Mouse (Mus musculus): ENCODE data around the gene Pdzd2.

Gene Pdzd2

DNA sequence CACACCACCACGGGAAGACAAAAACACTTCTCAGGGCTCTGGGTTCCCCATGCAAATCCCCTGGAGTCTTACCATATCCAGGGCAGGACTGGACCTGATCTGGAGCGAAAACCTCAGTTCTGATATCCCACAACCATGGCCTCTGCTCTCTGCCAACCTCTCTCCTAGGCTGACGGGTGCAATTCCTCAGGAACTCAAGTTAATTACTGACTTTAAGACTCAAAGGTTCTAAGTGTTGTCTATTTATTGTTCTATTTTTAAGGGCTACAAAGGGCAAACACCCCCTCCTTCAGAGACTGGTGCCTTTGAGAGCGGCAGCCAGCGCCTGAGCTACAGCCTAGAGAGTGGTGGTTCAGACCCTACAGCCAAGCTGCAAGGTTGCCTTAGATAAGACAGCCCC lies 65.7 kb downstream of the Pdzd2 start:
- no peak for DNase-seq (ENCODE audit: low read depth, low spot score)

DNA sequence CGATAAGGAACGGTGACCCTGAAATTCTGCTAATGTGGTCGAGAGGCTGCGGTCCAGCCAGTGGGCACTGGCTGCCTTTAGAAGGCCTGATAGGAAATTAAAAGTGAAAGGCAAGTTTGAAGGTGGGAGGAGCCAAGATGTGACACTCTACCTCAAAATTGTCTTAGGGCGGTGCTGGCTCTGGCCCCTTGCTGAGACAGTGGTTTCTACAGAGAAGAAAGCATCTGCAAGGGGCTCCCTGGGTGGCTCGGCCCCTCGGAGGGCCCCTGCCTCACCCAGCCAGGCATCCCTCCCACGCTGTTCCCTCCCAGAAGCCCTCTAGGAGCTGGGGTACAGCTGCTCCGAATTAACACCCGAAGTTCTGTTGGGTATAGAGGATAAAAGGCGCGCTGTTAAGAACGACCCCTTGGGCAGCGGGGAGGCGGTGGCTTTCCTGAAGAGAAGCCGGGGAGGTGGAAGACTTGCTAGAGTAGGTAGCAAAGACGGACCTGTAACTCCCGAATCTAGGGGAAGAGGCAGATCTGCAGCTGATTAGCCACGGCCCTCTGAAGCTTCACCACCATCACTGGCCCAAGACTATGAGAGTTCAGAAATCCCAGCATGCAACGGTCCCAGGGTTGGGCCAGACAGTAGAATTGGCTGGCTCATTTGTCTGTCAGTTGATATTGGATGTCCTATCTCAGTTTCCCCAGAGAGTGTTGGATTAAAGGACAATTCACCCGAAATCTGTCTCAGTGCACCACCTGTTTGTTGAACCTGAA lies 71.8 kb downstream of the Pdzd2 start:
- DNase-seq (ENCODE audit: low read depth, low spot score) = peak; percentile 57

DNA sequence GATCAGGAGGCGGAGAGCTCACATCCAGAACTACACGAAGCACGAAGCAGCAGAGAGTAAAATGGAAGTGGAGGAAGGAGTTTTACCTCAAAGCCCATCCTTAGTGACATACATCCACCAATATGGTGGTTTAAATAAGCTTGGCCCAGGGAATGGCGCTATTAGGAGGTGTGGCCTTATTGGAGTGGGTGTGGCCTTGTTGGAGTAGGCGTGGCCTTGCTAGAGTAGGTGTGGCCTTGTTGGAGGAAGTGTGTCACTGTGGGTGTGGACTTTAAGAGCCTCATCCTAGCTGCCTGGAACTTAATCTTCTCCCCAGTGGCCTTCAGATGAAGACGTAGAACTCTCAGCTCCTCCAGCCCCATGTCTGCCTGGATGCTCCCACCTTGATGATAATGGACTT lies 73.8 kb downstream of the Pdzd2 start:
- no peak for DNase-seq (ENCODE audit: low read depth, low spot score)

DNA sequence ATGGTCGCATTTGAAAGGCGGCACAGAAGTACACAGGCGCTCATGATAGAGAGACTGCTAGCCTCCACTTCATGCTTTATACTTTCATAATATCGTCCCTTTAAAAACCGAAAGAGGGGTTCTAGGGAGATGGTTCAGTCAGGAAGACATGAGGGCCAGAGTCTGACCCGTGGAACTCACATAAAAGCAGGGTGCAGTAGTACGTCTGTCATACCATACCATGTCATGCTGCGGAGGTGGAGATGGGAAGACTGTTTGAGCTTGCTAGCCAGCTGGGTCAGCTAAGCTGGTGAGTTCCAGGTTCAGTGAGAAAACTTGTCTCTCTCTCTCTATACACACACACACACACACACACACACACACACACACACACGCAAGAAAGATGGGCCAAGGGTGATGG lies 76.4 kb downstream of the Pdzd2 start:
- no peak for DNase-seq (ENCODE audit: low read depth, low spot score)

DNA sequence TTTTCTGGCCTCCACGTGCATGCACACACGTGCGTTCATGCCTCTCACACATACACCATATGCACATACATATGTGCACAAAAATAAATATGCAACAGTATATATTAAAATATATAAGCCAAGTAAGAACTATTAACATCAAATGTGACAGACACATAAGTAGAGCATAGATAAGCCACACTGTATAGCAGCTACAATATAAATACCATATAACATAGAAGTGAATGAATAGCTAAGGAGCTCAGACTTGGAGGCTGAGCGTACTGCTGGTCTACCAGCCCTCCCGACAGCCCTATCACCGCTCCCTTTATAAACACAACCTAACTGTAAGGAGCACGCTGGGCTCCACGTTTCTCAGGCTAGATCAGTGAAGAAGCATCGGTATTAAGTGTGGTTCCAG lies 79.4 kb downstream of the Pdzd2 start:
- no peak for DNase-seq (ENCODE audit: low read depth, low spot score)

DNA sequence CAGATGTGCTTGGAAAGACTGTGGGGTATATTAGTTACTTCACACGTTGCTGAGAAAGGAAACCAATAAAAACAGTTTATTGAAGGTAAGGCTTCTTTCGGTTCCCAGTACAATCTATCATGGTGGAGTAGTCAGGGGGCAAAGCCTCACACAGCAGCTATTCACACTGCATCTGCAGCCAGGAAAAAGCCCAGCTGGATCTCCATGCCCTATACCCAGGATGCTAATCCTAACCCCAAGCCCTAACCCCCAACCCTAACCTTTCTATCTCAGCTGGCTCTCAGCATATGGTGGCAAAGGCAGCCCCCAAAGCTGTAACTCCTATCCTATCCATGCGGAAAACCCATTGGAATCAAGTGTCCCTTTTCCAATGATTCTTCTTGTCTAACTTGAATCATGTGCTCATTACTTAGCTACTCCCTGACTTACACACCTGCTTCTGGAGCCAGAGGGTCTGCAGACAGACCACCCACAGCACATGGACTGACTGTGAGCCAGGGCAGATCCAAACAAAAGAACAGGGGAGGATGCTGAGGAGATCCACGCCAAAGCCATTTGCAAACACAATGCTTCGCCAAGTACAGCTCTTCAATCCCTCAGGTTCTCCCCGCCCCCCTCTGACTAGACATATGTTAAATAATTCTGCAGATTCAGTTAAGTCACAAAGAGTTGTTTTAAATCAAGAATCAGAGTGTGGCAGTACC lies 83.6 kb downstream of the Pdzd2 start:
- DNase-seq (ENCODE audit: low read depth, low spot score) = no peak

DNA sequence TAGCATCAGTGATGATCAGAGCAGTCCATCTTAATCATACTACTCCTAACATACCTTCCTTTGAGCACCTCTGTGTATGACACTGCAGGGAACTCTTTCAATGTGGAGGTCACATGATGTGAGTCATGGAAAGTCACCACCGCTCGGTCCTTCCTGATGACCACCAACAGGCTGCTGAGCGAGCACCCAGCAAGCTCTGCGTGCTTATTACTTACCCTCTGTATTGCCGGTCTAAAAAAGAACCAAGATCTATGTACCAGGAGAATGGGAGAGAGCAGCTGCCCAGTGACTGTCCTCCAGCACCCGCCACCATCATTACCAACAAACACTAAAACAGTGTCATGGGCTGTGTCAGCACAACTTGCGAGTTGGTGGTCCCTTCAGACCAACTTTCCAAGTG lies 84.4 kb downstream of the Pdzd2 start:
- no peak for DNase-seq (ENCODE audit: low read depth, low spot score)

DNA sequence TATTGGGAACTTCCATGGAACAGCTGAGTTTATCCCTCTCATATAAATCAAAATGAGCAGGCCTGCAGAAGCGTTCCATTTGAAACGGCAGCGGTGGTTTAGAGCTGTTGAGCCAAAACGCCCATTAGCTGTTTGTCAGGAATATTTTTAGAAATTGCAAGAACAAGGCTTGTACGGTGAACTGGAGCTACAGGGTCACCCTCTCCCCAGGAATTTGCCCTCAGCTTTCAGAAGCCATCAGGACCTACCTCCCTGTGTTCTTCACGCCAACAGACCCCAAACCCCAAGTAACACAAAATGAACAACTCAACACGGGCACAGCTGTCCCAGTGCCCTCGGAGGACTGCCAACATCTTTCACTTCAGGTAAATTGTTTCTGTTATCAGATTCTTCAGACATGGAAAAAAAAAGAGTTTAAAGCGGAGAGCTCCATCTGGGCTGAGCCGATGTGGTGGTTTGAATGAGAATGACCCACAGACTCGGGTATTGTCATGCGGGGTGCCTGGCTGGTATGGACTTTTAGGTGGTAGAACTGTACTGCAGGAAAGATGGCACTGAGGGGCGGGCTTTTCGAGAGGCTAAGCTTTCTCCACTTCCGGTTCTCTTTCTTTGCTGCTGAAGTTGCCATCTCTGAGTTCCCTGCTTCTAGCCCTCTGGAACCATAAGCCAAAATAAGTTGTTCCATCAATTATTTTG lies 87.2 kb downstream of the Pdzd2 start:
- DNase-seq (ENCODE audit: low read depth, low spot score) = no peak

DNA sequence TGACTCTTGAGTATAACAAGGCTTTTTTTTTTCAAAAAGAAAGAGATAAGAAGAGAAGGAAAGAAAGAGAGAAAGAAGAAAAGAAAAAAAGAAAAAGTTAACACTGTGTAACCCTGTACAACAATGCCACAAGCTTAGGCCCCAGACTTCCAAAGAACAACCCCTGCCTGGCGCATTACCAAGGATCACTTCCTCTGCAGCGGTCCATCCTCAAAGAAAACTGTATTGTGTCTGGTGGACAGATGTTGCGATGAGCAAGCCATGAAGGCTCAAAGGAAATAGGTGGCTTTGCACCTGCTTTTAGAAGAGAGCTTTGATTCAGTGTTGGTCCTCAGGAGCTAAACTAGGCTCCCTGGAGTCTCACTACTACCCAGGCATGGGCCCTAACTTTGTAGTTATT lies 89.5 kb downstream of the Pdzd2 start:
- no peak for DNase-seq (ENCODE audit: low read depth, low spot score)

DNA sequence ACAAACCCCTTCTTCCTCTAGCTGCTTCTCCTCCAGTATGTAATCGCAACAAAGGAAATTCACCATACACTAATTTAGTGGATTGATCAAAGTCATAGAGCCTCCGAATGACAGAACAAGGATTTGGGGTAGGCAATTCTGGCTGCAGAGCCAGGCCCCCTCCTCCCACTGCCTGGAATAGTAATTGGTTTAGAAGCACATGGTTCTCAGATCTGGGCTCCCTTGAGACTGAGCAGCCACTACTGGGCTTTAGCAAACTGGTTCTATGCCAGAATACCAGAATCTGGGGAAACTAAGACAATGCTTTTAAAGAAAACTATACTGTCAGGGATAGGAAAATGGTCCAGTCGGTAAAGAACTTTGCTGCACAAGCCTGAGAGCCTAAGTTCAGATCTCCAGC lies 90.0 kb downstream of the Pdzd2 start:
- no peak for DNase-seq (ENCODE audit: low read depth, low spot score)

DNA sequence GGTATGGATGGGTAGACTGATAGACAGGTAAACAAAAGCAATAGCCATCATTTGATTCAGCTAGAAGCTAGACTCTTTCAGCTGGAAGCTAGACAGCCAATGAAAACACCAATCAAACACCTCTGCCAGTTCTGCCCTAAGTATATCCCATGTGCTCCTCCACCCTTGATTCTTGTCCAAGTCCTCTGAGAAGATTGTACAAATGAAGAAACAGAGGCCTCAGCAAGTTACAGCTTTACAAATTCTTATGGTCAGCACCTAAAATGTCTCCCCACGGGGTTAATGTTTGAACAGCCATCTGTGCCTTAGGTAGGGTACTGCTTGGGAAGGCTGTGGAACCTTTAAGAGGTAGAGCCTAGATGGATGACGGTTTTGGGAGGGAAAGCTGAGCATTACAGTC lies 90.6 kb downstream of the Pdzd2 start:
- no peak for DNase-seq (ENCODE audit: low read depth, low spot score)

DNA sequence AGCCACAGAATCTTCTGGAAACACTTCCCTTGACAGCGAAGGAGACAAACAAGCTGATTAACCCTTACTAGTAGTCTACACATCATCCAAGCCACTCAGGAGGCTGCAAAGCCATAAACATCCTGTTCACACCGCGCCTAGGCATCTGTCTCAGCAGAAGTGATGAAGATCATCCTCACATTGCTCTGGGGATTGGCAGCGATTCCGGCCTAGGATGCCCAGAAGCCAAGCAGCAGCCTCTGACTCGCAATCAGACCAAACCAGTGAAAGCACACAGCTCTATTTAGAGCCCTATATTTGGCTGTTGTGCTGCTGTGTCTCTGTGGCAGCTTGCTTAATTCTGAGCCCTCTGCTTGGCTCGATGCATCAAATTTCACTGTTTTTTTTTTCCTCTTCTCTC lies 99.0 kb downstream of the Pdzd2 start:
- no peak for DNase-seq (ENCODE audit: low read depth, low spot score)

DNA sequence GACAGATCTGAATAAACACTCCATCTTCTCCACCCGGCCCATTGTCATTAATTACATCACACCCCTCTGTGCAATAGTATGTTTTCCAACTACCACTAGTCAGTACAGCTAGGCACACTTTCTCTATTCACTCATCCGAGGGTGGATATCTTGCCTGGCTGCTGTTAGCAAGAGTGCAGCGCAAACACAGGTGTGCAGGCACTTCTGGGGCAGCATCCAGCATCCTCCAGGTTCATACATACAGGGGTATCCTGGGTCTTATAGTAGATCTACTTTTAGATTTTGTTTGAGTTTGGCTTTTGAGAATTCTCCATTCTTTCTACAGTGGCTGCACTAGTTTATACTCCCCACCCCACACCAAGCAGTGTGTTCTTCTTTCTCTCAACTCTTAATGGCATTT lies 99.9 kb downstream of the Pdzd2 start:
- no peak for DNase-seq (ENCODE audit: low read depth, low spot score)

DNA sequence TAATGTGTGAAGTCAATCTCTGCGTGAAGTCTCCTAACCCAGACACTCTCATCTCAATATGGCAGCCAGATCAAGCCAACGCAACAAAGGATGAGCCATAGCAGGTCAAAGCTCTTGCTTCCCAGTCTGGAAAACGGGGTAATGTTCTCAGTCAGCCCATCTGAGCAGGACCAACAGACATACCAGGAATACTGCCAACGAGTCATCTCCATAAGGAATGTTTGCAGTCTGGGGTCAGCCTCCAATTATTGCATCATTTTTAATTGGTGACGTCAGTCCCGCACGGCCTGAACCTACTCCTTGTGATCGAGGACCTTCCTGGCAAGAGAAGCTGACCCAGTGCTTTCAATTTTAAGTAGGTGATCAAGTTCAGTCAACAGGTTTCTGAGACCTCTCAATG lies 100.5 kb downstream of the Pdzd2 start:
- DNase-seq (ENCODE audit: low read depth, low spot score) = no peak

DNA sequence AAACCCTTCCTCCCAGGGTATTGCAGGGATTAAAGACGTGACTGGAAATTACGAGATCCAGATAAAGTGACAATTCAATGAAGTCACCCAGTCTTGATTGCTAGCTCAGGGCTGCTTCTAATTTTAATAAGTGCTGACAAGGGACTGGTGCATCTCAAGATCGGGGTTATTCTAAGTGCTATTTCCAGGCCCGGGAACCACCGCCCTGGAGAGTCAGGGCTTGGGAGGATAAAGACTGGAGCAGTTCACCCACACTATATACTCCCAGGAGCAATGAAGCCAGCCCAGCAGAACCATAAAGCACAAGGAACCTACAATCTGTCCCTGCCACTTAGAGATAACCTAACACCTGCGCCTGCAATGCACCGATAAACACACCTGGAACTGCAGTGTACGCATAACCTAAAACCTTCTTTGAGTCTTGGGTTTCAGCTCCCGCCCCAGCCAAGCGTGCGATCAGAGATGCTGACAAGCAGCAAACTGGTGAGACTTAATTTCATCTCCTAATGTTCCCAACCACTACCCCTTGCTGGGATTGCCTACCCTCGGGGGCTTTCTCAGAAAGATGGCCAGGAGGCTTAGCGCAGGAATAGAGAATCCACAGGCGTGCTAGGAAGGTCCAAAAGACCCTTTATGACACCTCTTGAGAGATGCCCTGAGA lies 101.2 kb downstream of the Pdzd2 start:
- DNase-seq (ENCODE audit: low read depth, low spot score) = no peak

DNA sequence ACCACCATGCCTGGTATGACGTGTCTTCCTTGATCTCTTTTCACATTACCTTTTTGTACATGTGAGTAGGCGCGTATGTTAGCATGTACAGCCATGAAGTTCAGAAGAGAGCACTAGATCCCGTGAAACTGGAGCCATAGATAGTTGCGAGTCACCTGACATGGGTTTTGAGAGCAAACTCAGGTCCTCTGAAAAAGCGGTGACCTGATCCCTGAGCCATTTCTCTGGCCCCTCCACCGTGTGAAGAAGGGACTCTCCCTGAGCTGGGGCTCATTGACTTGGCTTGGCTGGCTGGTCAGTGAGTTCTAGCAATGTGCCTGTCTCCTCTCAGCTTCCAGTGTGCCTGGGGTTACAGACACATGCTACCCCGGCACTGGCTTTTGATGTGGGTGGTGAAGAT lies 102.2 kb downstream of the Pdzd2 start:
- DNase-seq (ENCODE audit: low read depth, low spot score) = no peak

DNA sequence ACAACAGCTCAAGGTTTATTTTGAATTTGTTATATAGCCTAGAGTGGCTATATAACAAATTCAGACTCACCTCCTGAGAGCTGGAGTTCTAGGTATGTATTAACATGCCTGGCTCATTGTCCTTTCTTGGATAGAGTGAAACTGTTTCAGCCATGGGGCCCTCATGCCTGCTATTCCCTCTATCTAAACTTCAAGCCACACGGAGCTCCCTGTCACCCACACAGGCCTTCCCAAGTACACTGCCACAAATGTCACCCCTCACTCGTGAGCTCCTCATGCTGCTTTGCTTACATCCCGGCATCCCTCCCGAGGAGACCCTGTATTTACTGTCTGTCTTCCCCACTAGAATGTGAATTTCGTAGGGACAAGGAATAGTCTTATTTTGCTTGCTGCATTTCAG lies 103.3 kb downstream of the Pdzd2 start:
- DNase-seq (ENCODE audit: low read depth, low spot score) = no peak

DNA sequence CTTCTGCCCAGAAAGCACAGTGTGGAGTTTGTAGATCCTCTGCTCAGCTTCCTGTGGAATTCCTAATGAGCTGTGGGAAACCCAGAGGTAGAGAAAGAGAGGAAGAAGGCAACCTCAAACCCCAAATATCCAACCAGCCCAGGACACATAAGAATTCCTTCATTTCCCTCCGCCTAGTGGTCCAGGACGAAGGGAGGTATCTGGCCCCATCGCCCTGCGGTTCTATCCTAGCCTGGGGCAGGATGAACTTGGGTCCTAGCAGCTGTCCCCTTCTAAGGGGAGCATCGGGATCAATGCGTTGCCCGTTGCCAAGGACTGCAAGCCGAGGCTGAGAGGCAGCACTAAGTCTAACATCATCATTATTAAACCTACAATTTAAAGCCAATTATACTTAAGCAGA lies 104.8 kb downstream of the Pdzd2 start:
- no peak for DNase-seq (ENCODE audit: low read depth, low spot score)

DNA sequence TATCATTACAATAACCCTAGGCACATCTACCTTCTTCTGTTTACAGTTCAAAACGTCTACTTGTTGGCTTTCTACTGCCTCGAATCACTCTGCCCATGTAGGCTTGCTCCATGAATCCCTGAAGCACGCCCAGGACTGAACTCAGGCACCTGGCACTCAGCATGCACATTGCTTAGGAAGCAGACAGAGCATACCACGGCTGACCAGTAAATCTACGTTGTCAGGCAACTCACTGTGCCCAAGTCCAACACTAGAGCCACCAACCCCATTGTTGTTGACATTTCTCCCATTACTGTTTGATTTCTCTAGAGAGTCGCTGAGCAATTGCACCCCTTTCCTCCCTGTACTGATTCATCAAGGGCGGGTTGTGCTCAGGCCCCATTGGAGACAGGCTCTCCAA lies 110.6 kb downstream of the Pdzd2 start:
- no peak for DNase-seq (ENCODE audit: low read depth, low spot score)

DNA sequence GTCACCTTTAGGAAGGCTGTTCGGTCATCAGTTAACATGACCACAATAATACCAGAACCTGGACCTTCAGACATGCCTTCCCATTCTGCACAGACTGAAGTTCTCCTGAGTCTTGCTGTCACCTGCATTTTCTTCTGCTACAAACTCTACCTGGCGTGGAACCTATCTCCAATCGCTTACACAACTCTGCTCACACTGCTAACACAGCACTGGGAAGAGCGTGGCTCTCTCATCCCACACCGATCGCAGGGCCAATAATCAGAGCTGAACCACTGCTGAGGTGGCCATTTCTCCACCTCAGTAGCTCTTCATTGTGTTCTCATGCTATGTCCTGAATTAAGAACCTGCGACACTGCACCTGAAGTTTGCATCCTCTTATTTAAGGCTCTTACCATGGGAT lies 111.3 kb downstream of the Pdzd2 start:
- DNase-seq (ENCODE audit: low read depth, low spot score) = no peak

DNA sequence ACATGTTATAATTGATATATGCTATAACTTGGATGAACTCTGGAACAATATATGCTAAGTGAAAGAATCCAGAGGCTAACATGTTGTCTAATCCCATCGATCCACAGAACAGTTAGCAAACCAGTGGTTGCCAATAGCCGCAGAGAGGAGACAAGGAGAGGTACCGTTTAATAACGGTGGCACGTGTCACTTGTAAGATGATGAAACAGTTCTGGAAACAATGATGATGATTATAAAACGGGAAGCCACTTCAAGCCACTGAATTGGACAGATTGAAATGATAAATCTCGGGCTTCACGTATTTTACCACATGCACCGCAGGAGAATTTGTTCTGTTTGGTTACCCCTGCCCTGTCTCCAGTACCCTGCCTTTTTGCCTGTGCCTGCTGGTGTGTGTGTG lies 112.8 kb downstream of the Pdzd2 start:
- no peak for DNase-seq (ENCODE audit: low read depth, low spot score)

DNA sequence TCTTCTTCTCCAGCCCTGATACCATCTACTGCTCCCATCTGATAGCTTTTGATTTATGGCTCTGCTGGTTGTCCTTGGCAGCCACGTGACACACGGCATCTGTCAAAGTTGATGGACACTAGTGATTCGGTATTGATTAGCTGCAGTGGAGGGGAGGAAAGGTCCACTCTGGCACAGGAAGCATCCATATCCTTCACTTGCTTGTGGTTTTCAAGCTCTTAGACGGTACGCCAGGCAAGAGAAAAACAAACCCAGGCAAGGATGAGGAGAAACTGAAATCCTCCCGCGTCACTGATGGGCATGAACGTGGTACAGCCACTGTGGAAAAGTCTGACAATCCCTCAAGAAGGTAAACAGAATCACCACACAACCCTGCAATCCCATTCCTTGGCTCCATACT lies 113.6 kb downstream of the Pdzd2 start:
- no peak for DNase-seq (ENCODE audit: low read depth, low spot score)
